Mouse (Mus musculus): ENCODE measurements around the gene Rsad2.

DNA sequence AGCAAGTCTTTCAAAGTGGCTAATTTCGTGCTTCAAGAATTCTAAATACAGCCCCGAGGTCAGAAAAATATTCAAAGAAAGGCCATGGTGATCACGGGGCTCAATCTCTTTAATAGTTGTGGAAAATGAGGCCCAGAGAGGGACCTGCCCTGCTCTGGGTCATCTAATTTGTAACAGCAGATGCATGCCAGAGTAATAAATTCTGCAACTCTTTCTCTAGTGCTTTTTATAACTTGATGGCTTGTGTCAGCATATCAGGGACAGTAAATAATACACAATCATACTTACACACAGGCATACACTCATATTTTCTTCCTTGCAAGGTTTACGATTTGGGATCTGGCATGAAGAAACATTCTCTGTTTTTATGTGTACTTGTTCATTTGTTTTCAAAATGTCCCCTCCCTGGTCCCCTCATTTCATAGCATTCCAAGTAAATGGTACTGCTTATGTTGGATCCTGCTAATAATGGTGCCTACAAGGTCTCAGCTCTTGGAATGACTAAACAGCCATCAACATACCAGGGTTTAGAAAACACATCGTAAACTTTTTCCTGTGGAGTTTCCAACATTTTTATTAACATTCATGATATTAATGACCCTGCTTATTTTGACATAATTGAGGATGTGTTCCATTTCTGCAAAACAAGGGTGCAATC is 32.5 kb upstream of the Rsad2 start:
- TF ChIP-seq POLR2A (IDR thresholded peaks at IDR 0.05; ENCODE audit: extremely low read depth, insufficient read depth, low read length): no peak
- no peak for TF ChIP-seq CTCF (IDR thresholded peaks at IDR 0.05; ENCODE audit: extremely low read depth, insufficient read depth, low read length)
